Mouse (Mus musculus) lung, embryonic 15.5 days (tissue): Measurements from ENCODE around the gene Gabbr1. TPM values are rescaled to one million over a fixed set of nuclear protein-coding genes. Genes with fewer than 3 reads are reported as not detected.

ENCODE experiments used
- ATAC-seq: fragments of 200-750 bp; cut with Nextera tagmentation; 2 replicates; pipeline ENCODE4 v1.8.0; 2017; ENCODE audit warnings: moderate number of reproducible peaks, borderline replicate concordance; ENCODE audit not compliant: low FRiP score, low TSS enrichment; ENCODE audit errors: extremely low read depth
- H3K27ac ChIP-seq: fragments of 300-500 bp; sonication (generic); 2 replicates; pipeline ENCODE4 v1.5.1; 2015; ENCODE audit warnings: moderate library complexity, mild to moderate bottlenecking, inconsistent platforms
- H3K27me3 ChIP-seq: fragments of 300-500 bp; sonication (generic); 2 replicates; pipeline ENCODE4 v1.6.1; 2015; ENCODE audit warnings: inconsistent platforms
- H3K36me3 ChIP-seq: fragments of 300-500 bp; sonication (generic); 2 replicates; pipeline ENCODE4 v1.6.1; 2015; ENCODE audit warnings: inconsistent platforms
- H3K4me1 ChIP-seq: fragments of 300-500 bp; sonication (generic); 2 replicates; pipeline ENCODE4 v1.6.1; 2015; ENCODE audit warnings: inconsistent platforms
- H3K4me2 ChIP-seq: fragments of 300-500 bp; sonication (generic); 2 replicates; pipeline ENCODE4 v1.6.1; 2015; ENCODE audit warnings: inconsistent platforms, mild to moderate bottlenecking, moderate library complexity
- H3K4me3 ChIP-seq: fragments of 300-500 bp; sonication (generic); 2 replicates; pipeline ENCODE4 v1.5.1; 2015; ENCODE audit warnings: mild to moderate bottlenecking, inconsistent platforms
- H3K9ac ChIP-seq: fragments of 300-500 bp; sonication (generic); 2 replicates; pipeline ENCODE4 v1.6.1; 2015; ENCODE audit warnings: inconsistent platforms
- H3K9me3 ChIP-seq: fragments of 300-500 bp; sonication (generic); 2 replicates; pipeline ENCODE4 v1.6.1; 2016; ENCODE audit warnings: inconsistent platforms
- WGBS: fragments of 180-500 bp; shearing (Covaris S2); methylation state at CpG from one replicate; pipeline ENCODE4 v1.1.7; 2015; 5-methylcytosine and 5-hydroxymethylcytosine counted together
- polyA plus RNA-seq: library from polyadenylated mRNA; unstranded; fragments of >200 nt; fragmentation: Nextera tagmentation; extraction: Ambion mirVana; gene quantifications from 2 replicates; pipeline ENCODE4 v1.2.1, GENCODE M21; 2015

Gene Gabbr1
- polyA plus RNA-seq, result 9.4 and 9.7 TPM in 2 replicates

- Histone ChIP-seq H3K4me1 (peaks cover 40% of the 10 kb centered on the region), H3K9me3 (no peaks in the 10 kb centered on the region), H3K27ac (peak within 1 kb of the TSS; percentile 85), H3K27me3 (peaks cover 9% of the 10 kb centered on the region; the same call in 1 of the 2 replicates), H3K4me2 (peak within 1 kb of the TSS; percentile 96), H3K36me3 (no peaks in the 10 kb centered on the region), H3K4me3 (peak within 1 kb of the TSS; percentile 91), H3K9ac (peak within 1 kb of the TSS; percentile 90)
- WGBS, result 1% methylated on average over 33 of the region's 55 CpGs
- peak; percentile 91 for ATAC-seq
Measured at GRCm38 (mm10) chr17:37045611-37046311, at the start of gene Gabbr1. Gabbr1 (plus strand) TSS chr17:37045966.

GRCm38 (mm10) chr17:36997033-36997735, 48.6 kb upstream of the Gabbr1 start:
- ATAC-seq, result no peak
- 27% methylated on average over 7 of the region's 7 CpGs for WGBS
- Histone ChIP-seq H3K4me1 (peaks cover 3% of the 10 kb centered on the region; the same call in 1 of the 2 replicates), H3K9ac (no peak overlapping the region), H3K27ac (no peak overlapping the region), H3K4me2 (no peak overlapping the region), H3K36me3 (no peaks in the 10 kb centered on the region), H3K27me3 (no peaks in the 10 kb centered on the region), H3K9me3 (no peaks in the 10 kb centered on the region), H3K4me3 (no peak overlapping the region)

GRCm38 (mm10) chr17:36998477-36998876, 47.3 kb upstream of the Gabbr1 start:
- Histone ChIP-seq H3K36me3 (no peaks in the 10 kb centered on the region), H3K27me3 (no peaks in the 10 kb centered on the region), H3K4me1 (peaks cover 9% of the 10 kb centered on the region), H3K27ac (no peak overlapping the region), H3K4me2 (no peak overlapping the region), H3K9me3 (no peaks in the 10 kb centered on the region), H3K4me3 (no peak overlapping the region), H3K9ac (no peak overlapping the region)
- 66% methylated on average over 2 of the region's 2 CpGs for WGBS
- ATAC-seq, result no peak

DNA sequence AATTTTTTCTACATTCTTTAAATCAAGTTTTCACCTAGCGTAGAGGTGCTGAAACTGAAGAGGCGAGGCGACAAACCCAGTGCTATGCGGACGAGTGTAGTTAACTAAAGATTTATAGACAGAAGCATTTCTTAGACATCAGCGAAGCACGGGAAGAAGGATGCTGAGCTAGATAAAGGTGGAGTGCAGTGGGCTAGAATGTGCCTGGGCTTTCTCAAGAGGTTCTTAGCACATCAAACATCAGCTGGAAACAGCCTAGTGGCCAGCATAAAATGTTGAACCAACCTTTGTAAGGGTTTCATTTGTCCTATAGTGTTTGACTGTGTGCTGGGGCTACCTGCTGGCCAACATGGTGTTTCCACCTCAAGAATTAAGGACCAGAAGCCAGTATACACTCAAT, 44.9 kb upstream of the Gabbr1 start, which contains the start of gene Zfp57:
Gene Zfp57 (plus strand): TSS at position 301 of the 400 bp plus-strand sequence.
- Histone ChIP-seq H3K27ac (0 out of 2 replicates have a peak within 1 kb of the TSS, but pooled peaks have one; percentile 41), H3K4me3 (peak within 1 kb of the TSS; percentile 73)

GRCm38 (mm10) chr17:37002364-37003330, 43.1 kb upstream of the Gabbr1 start:
- no peaks in the 10 kb centered on the region for H3K9me3 ChIP-seq
- H3K27me3 ChIP-seq, result no peaks in the 10 kb centered on the region
- peaks cover 13% of the 10 kb centered on the region for H3K36me3 ChIP-seq
- under 1% methylated on average over 49 of the region's 49 CpGs for WGBS
- H3K9ac ChIP-seq, result peak overlapping the region; percentile 86
- H3K27ac ChIP-seq, result peak overlapping the region; percentile 95
- ATAC-seq, result peak; percentile 92
- H3K4me2 ChIP-seq, result peak overlapping the region; percentile 85
- H3K4me3 ChIP-seq, result peak overlapping the region; percentile 73
- H3K4me1 ChIP-seq, result peaks cover 14% of the 10 kb centered on the region

More for the DNA sequence above, 44.9 kb upstream of the Gabbr1 start, which contains the start of gene Zfp57:
- Histone ChIP-seq H3K4me2 (peak within 1 kb of the TSS; percentile 85), H3K4me1 (peaks cover 14% of the 10 kb centered on the region), H3K9me3 (no peaks in the 10 kb centered on the region), H3K27me3 (no peaks in the 10 kb centered on the region), H3K36me3 (peaks cover 4% of the 10 kb centered on the region), H3K9ac (no peak within 1 kb of the TSS)
- no peak for ATAC-seq
- 90% methylated on average over 7 of the region's 7 CpGs for WGBS

GRCm38 (mm10) chr17:37003366-37003765, 42.4 kb upstream of the Gabbr1 start:
- Histone ChIP-seq H3K4me3 (peak overlapping the region; percentile 73), H3K9ac (peak overlapping the region; percentile 86), H3K4me2 (peak overlapping the region; percentile 85), H3K36me3 (peaks cover 20% of the 10 kb centered on the region), H3K27ac (0 out of 2 replicates have a peak overlapping the region, but pooled peaks have one; percentile 95), H3K9me3 (no peaks in the 10 kb centered on the region), H3K27me3 (no peaks in the 10 kb centered on the region), H3K4me1 (peaks cover 14% of the 10 kb centered on the region)
- 12% methylated on average over 4 of the region's 4 CpGs for WGBS
- no peak for ATAC-seq

DNA sequence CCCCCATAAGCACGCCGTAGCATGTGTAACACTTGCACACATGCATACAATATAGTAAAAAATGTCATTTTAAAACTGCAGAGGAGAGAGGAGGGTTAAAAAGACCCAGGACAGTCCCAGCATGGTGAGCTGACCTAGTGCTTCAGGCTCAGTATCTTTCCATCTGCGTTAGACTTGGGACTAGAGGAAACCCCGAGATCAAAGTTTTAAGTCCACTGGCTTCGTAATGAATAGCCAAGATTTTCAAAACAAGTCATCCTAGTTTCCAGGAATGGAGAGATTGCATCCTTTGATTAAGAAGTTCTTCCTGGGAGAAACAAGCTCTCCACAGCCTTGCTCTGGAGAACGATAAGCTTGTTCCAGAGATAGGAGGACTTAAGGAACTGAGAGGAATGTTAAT, 37.6 kb upstream of the Gabbr1 start:
- Histone ChIP-seq H3K36me3 (peaks cover 38% of the 10 kb centered on the region), H3K27ac (no peak overlapping the region), H3K27me3 (no peaks in the 10 kb centered on the region), H3K4me1 (peaks cover 15% of the 10 kb centered on the region), H3K4me3 (no peak overlapping the region), H3K9me3 (no peaks in the 10 kb centered on the region), H3K9ac (no peak overlapping the region), H3K4me2 (no peak overlapping the region)
- WGBS, result 84% methylated on average over 6 of the region's 6 CpGs
- no peak for ATAC-seq

DNA sequence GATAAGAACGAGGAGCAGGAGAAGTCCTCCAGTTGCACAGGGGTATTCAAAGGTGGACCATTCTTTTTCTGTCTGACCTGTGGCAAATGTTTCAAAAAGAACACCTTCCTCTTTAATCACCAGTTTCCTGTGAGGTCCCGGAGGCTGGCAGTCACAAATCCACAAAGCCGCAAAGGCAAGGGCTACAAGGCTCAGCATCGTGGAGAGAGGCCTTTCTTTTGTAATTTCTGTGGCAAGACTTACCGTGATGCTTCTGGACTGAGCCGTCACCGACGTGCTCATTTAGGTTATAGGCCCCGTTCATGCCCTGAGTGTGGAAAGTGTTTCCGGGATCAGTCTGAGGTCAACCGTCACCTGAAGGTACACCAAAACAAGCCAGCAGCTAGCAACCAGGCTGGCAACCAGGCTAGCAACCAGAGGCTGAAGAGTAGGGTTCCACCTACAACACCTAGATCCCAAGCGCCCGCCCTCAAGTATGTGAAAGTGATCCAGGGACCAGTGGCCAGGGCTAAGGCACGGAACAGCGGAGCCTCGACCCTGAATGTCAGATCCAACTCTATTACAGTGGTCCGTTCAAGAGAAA, 36.2 kb upstream of the Gabbr1 start:
- H3K36me3 ChIP-seq, result peaks cover 37% of the 10 kb centered on the region
- ATAC-seq, result no peak

GRCm38 (mm10) chr17:37011719-37012118, 34.0 kb upstream of the Gabbr1 start:
- no peak overlapping the region for H3K9ac ChIP-seq
- no peak overlapping the region for H3K4me3 ChIP-seq
- H3K9me3 ChIP-seq, result no peaks in the 10 kb centered on the region
- 0 out of 2 replicates have a peak, but pooled peaks cover 6% of the 10 kb centered on the region for H3K4me1 ChIP-seq
- H3K27ac ChIP-seq, result no peak overlapping the region
- H3K36me3 ChIP-seq, result peaks cover 28% of the 10 kb centered on the region
- no peak for ATAC-seq
- WGBS, result 66% methylated on average over 3 of the region's 3 CpGs
- H3K27me3 ChIP-seq, result no peaks in the 10 kb centered on the region
- no peak overlapping the region for H3K4me2 ChIP-seq

More for the DNA sequence above, 36.2 kb upstream of the Gabbr1 start:
- no peak overlapping the region for H3K9ac ChIP-seq
- H3K27me3 ChIP-seq, result no peaks in the 10 kb centered on the region
- H3K4me3 ChIP-seq, result no peak overlapping the region
- no peak overlapping the region for H3K4me2 ChIP-seq
- H3K9me3 ChIP-seq, result no peaks in the 10 kb centered on the region
- no peak overlapping the region for H3K27ac ChIP-seq
- 0 out of 2 replicates have a peak, but pooled peaks cover 7% of the 10 kb centered on the region for H3K4me1 ChIP-seq
- WGBS, result 90% methylated on average over 17 of the region's 17 CpGs

GRCm38 (mm10) chr17:37012141-37012540, 33.6 kb upstream of the Gabbr1 start:
- H3K4me3 ChIP-seq, result no peak overlapping the region

GRCm38 (mm10) chr17:37016333-37016732, 29.4 kb upstream of the Gabbr1 start:
- no peak overlapping the region for H3K4me2 ChIP-seq
- H3K9ac ChIP-seq, result no peak overlapping the region
- H3K27me3 ChIP-seq, result no peaks in the 10 kb centered on the region
- 0 out of 2 replicates have a peak, but pooled peaks cover 6% of the 10 kb centered on the region for H3K4me1 ChIP-seq
- H3K27ac ChIP-seq, result no peak overlapping the region
- no peak overlapping the region for H3K4me3 ChIP-seq
- no peaks in the 10 kb centered on the region for H3K9me3 ChIP-seq
- no peaks in the 10 kb centered on the region for H3K36me3 ChIP-seq
- ATAC-seq, result no peak

More at GRCm38 (mm10) chr17:37012141-37012540, 33.6 kb upstream of the Gabbr1 start:
- Histone ChIP-seq H3K27ac (no peak overlapping the region), H3K4me1 (0 out of 2 replicates have a peak, but pooled peaks cover 6% of the 10 kb centered on the region), H3K9me3 (no peaks in the 10 kb centered on the region), H3K36me3 (peaks cover 26% of the 10 kb centered on the region), H3K27me3 (no peaks in the 10 kb centered on the region), H3K4me2 (no peak overlapping the region), H3K9ac (no peak overlapping the region)
- ATAC-seq, result no peak
- 54% methylated on average over 5 of the region's 5 CpGs for WGBS
